Mouse (Mus musculus): ENCODE results near the gene Csf2. TPM values are rescaled to one million over a fixed set of nuclear protein-coding genes. Genes with fewer than 3 reads are reported as not detected.

The Csf2 gene
- polyA plus RNA-seq, 1 experiment from 2014 or later = not detected

- WGBS = 81% methylated on average over 9 of the region's 9 CpGs
- no peaks in the 10 kb centered on the region for H3K4me1 ChIP-seq
- no peaks in the 10 kb centered on the region for H3K36me3 ChIP-seq
- no peaks in the 10 kb centered on the region for H3K9me3 ChIP-seq
- H3K4me2 ChIP-seq = no peak overlapping the region
- H3K4me3 ChIP-seq = no peak overlapping the region
- no peak for ATAC-seq (ENCODE audit: insufficient number of reproducible peaks, low FRiP score, low TSS enrichment, low read depth)
- no peak overlapping the region for H3K27ac ChIP-seq
- no peaks in the 10 kb centered on the region for H3K27me3 ChIP-seq
- H3K9ac ChIP-seq = no peak overlapping the region
Measured at GRCm38 (mm10) chr11:54223637-54224474, 25.6 kb downstream of the Csf2 start.

DNA sequence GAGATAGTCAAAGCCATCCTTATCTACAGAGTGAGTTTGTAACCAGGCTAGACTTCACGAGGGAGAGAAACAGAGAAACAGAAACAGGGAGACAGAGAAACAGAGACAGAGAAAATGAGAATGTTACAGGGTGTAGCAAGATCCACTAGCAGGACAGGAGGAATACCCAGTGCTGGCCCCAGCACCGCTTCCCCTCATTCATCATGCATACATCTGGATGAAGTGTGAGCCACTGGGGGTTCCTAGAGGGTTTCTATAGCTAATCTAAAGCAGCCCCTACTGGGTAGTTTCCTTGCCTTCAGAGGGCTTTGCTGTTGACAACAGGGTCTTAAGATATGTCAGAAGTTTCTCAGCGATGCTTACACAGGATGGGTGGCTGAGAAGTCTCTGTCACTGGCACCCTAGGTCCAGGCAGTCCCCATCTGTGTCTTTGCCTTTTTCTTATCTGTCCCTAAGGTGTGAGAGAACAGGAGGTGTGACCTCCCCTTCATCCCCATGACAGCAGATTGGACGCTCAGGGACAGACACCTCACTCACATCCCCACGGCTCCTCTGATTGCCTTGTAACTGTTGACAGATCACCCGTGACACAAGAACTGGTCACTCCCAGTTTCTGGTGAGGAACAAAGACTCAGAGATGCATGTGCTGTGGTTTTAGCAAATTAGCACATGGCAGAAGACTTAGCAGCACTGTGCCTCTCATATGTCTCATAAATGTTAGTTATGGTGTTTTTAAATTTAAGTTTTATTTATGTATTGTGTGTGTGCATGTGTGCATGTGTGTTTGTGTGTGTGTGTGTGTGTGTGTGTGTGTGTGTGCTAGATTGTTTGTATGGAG lies 29.3 kb downstream of the Csf2 start:
- Histone ChIP-seq H3K4me1 (no peaks in the 10 kb centered on the region), H3K36me3 (no peaks in the 10 kb centered on the region), H3K4me3 (no peak overlapping the region), H3K27ac (no peak overlapping the region), H3K9me3 (no peaks in the 10 kb centered on the region), H3K9ac (no peak overlapping the region), H3K27me3 (no peaks in the 10 kb centered on the region), H3K4me2 (no peak overlapping the region)
- no peak for ATAC-seq (ENCODE audit: insufficient number of reproducible peaks, low FRiP score, low TSS enrichment, low read depth)
- 33% methylated on average over 6 of the region's 6 CpGs for WGBS

DNA sequence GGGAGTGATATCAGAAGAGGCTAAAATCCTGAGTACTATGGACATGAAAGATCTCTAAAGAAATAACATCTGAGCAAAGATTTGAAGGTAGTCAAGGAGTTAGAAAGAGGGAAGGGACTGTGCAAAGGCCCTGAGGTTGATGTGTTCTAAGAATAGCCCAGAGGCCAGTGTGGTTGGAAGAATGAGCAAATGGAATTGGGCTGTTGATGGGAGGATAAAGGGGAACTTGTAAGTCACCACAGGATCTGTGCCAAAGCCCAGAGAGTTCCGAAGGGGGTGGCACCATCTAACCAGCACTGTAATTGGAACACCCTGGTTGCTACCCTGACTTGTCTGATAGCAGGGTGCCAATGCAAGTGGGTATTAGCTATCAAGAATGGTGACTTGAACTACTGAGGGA lies 30.3 kb downstream of the Csf2 start:
- ATAC-seq (ENCODE audit: insufficient number of reproducible peaks, low FRiP score, low TSS enrichment, low read depth) = no peak
- H3K4me3 ChIP-seq = no peak overlapping the region
- 85% methylated on average over 1 of the region's 1 CpGs for WGBS

GRCm38 (mm10) chr11:54217384-54217783 lies 32.1 kb downstream of the Csf2 start:
- no peak overlapping the region for H3K27ac ChIP-seq
- 64% methylated on average over 7 of the region's 7 CpGs for WGBS
- H3K36me3 ChIP-seq = no peaks in the 10 kb centered on the region

More for the DNA sequence above, 30.3 kb downstream of the Csf2 start:
- H3K27ac ChIP-seq = no peak overlapping the region
- H3K9ac ChIP-seq = no peak overlapping the region
- H3K36me3 ChIP-seq = no peaks in the 10 kb centered on the region
- no peaks in the 10 kb centered on the region for H3K27me3 ChIP-seq
- peaks cover 6% of the 10 kb centered on the region; the same call in 1 of the 2 replicates for H3K4me1 ChIP-seq
- H3K9me3 ChIP-seq = no peaks in the 10 kb centered on the region
- H3K4me2 ChIP-seq = no peak overlapping the region

GRCm38 (mm10) chr11:54216091-54216490 lies 33.4 kb downstream of the Csf2 start:
- no peaks in the 10 kb centered on the region for H3K27me3 ChIP-seq
- 78% methylated on average over 6 of the region's 6 CpGs for WGBS

More at GRCm38 (mm10) chr11:54217384-54217783, 32.1 kb downstream of the Csf2 start:
- Histone ChIP-seq H3K4me1 (peaks cover 6% of the 10 kb centered on the region; the same call in 1 of the 2 replicates), H3K4me3 (no peak overlapping the region), H3K27me3 (no peaks in the 10 kb centered on the region), H3K9ac (no peak overlapping the region), H3K9me3 (no peaks in the 10 kb centered on the region), H3K4me2 (no peak overlapping the region)
- ATAC-seq (ENCODE audit: insufficient number of reproducible peaks, low FRiP score, low TSS enrichment, low read depth) = no peak

GRCm38 (mm10) chr11:54214499-54215443 lies 34.7 kb downstream of the Csf2 start:
- H3K4me2 ChIP-seq = no peak overlapping the region
- peaks cover 6% of the 10 kb centered on the region; the same call in 1 of the 2 replicates for H3K4me1 ChIP-seq
- no peaks in the 10 kb centered on the region for H3K27me3 ChIP-seq
- no peak overlapping the region for H3K27ac ChIP-seq
- H3K9ac ChIP-seq = no peak overlapping the region
- no peaks in the 10 kb centered on the region for H3K9me3 ChIP-seq
- H3K4me3 ChIP-seq = no peak overlapping the region
- ATAC-seq (ENCODE audit: insufficient number of reproducible peaks, low FRiP score, low TSS enrichment, low read depth) = no peak
- H3K36me3 ChIP-seq = no peaks in the 10 kb centered on the region
- 68% methylated on average over 9 of the region's 9 CpGs for WGBS

More at GRCm38 (mm10) chr11:54216091-54216490, 33.4 kb downstream of the Csf2 start:
- Histone ChIP-seq H3K4me1 (peaks cover 6% of the 10 kb centered on the region; the same call in 1 of the 2 replicates), H3K9ac (no peak overlapping the region), H3K4me2 (no peak overlapping the region), H3K9me3 (no peaks in the 10 kb centered on the region), H3K27ac (no peak overlapping the region), H3K36me3 (no peaks in the 10 kb centered on the region), H3K4me3 (no peak overlapping the region)
- ATAC-seq (ENCODE audit: insufficient number of reproducible peaks, low FRiP score, low TSS enrichment, low read depth) = no peak

DNA sequence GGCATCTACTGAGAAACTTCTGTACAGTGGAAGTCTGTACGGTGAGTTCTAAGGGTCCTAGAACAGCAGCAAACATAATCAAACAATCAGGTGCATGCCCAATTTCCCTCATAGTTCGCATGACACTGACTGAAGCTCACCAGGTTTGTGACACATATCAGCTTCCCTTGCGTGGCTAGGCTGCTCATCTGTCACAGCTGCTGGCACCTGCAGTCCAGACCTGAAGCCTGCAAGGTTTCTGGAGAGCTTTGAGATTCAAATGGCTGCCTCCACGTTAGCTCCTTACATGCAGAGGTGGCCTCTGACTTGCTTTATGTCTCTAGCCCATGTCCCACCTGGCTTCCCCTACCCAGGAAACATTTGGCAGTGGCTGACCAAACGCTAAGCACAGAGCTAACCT lies 35.8 kb downstream of the Csf2 start:
- Histone ChIP-seq H3K27ac (no peak overlapping the region), H3K9me3 (no peaks in the 10 kb centered on the region), H3K36me3 (no peaks in the 10 kb centered on the region), H3K27me3 (no peaks in the 10 kb centered on the region), H3K4me3 (no peak overlapping the region), H3K9ac (no peak overlapping the region), H3K4me1 (peaks cover 6% of the 10 kb centered on the region; the same call in 1 of the 2 replicates), H3K4me2 (no peak overlapping the region)
- 82% methylated on average over 5 of the region's 5 CpGs for WGBS
- no peak for ATAC-seq (ENCODE audit: insufficient number of reproducible peaks, low FRiP score, low TSS enrichment, low read depth)

DNA sequence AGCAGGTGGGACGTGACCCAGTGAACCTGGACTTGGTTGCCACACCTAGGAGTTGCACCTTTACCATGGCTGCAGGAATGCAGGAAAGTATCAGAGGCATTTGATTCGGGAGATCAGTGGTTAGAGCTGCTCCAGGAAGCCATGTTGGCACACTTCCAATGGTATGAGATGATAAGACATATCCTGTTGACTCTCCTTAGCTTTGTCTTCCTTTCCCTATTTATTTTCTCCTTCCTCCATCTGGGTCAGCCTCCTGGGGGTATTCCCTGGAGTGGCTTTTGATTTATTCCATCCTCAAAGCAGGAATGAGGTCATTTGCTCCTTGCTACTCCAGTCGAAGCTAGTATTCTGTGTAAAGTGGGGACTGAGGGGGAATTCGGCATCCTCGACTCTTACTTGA lies 42.5 kb downstream of the Csf2 start:
- Histone ChIP-seq H3K4me3 (no peak overlapping the region), H3K4me1 (no peaks in the 10 kb centered on the region), H3K27me3 (no peaks in the 10 kb centered on the region), H3K9ac (no peak overlapping the region), H3K36me3 (no peaks in the 10 kb centered on the region), H3K4me2 (no peak overlapping the region), H3K9me3 (no peaks in the 10 kb centered on the region), H3K27ac (no peak overlapping the region)
- ATAC-seq (ENCODE audit: insufficient number of reproducible peaks, low FRiP score, low TSS enrichment, low read depth) = no peak
- 52% methylated on average over 5 of the region's 5 CpGs for WGBS

GRCm38 (mm10) chr11:54205366-54205765 lies 44.1 kb downstream of the Csf2 start:
- WGBS = 78% methylated on average over 6 of the region's 6 CpGs
- H3K9ac ChIP-seq = no peak overlapping the region
- no peaks in the 10 kb centered on the region for H3K4me1 ChIP-seq
- H3K4me2 ChIP-seq = no peak overlapping the region
- no peaks in the 10 kb centered on the region for H3K9me3 ChIP-seq
- H3K4me3 ChIP-seq = no peak overlapping the region
- H3K27me3 ChIP-seq = no peaks in the 10 kb centered on the region
- no peak overlapping the region for H3K27ac ChIP-seq
- H3K36me3 ChIP-seq = no peaks in the 10 kb centered on the region
- no peak for ATAC-seq (ENCODE audit: insufficient number of reproducible peaks, low FRiP score, low TSS enrichment, low read depth)

DNA sequence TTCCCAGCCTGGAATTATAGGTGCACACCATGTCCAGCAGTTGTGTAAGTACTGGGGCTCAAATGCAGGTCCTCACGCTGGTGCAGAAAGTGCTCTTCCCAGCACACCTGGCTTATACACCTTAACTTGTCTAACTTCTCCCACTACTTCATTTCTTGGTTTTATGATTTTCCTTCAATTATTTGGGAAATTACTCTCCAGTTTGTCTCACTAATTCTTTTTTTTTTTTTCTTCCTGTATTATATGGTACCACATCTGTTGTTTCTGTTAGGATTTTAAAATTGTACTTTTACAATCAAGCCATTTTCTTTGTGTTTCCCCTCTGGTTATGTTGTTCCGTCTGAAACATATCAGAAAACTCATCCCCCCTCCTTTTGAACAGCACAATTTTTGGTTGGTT lies 44.7 kb downstream of the Csf2 start:
- Histone ChIP-seq H3K27ac (no peak overlapping the region), H3K27me3 (no peaks in the 10 kb centered on the region), H3K4me2 (no peak overlapping the region), H3K4me1 (no peaks in the 10 kb centered on the region), H3K4me3 (no peak overlapping the region), H3K36me3 (no peaks in the 10 kb centered on the region), H3K9me3 (no peaks in the 10 kb centered on the region), H3K9ac (no peak overlapping the region)
- WGBS = 83% methylated on average over 2 of the region's 2 CpGs
- no peak for ATAC-seq (ENCODE audit: insufficient number of reproducible peaks, low FRiP score, low TSS enrichment, low read depth)

DNA sequence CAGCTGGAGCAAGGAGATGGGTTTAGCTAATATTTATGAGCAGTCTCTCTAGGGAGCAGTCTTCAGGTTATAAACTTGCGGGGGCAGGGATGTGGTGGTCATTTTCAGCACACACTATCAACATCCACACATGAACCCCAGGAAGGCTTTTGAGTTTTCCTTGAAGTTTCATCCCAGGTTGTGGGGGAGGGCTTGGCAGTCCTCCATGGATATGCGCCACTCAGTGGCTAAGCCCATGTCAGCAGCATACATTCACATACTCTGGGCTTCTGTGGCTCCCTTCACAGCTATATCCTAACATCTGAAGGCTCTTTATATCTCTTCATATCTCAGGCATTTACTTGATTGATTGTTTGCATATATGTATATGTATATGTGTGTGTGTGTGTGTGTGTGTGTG lies 46.3 kb downstream of the Csf2 start:
- Histone ChIP-seq H3K27ac (no peak overlapping the region), H3K9ac (no peak overlapping the region), H3K36me3 (no peaks in the 10 kb centered on the region), H3K9me3 (no peaks in the 10 kb centered on the region), H3K4me3 (no peak overlapping the region), H3K27me3 (no peaks in the 10 kb centered on the region), H3K4me1 (no peaks in the 10 kb centered on the region), H3K4me2 (no peak overlapping the region)
- WGBS = 72% methylated on average over 2 of the region's 2 CpGs
- ATAC-seq (ENCODE audit: insufficient number of reproducible peaks, low FRiP score, low TSS enrichment, low read depth) = no peak

All from limb, embryonic 15.5 days (tissue).